In the genomic region with DNA sequence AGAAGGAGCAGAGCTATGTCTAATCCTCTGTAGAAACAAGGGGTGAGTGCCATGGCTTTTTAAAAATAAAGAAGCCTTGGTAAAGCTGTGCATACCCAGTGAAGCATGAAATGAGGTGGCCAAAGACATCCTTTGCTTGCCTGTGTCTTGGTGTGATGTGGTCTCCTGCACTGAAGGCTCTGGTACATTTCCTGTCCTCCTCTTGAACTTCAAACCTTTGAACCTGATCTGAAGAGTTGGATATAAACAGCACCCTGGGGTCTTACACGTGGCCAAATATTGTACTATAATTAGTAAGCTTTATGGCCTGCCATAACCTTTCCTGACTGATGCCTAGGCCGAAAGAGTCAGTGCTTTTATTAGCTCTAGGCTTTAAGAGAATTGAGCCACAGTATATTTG, we compare ENCODE assay signal across 22 mouse cellular contexts.
DNase-seq lines count a peak whose midpoint lies in the region; ATAC-seq and TF ChIP-seq lines count a peak whose summit lies in the region.
"Had no signal": no experiment of that assay in that cellular context is flagged by ENCODE, and none has a peak within 500 bp of the region (broad histone marks: within the 10 kb centered on the region; RNA-seq: fewer than 3 reads in every experiment).

No protein-coding gene starts in this region.

- H3K4me1 ChIP-seq in kidney, embryonic 15.5 days = peaks cover 14% of the 10 kb centered on the region
- H3K4me1 ChIP-seq: heart, embryonic 10.5 days; liver, embryonic 13.5 days had no signal

- CTCF ChIA-PET in Patski (lab: Charles Lee) = interaction anchor here (1.8 kb wide), 1 partner anchor 20 kb away, joined by 4 read pairs; no protein-coding TSS in a partner anchor

- TF ChIP-seq CTCF in Patski (IDR thresholded peaks at IDR 0.05) = no peak

- H3K27ac ChIP-seq in kidney, embryonic 15.5 days = 0 out of 2 replicates have a peak overlapping the region, but pooled peaks have one; percentile 23
- H3K27ac ChIP-seq: embryonic facial prominence, embryonic 12.5 days; heart, embryonic 10.5 days; hindbrain, embryonic 13.5 days; liver, embryonic 13.5 days had no signal

- ATAC-seq in kidney, embryonic 15.5 days (replicated peaks; ENCODE audit: low FRiP score) = peak; percentile 76; the same call in 1 of the 2 replicates
- ATAC-seq in Patski = peak; percentile 51
- ATAC-seq: forebrain, embryonic 14.5 days had no signal

- in situ Hi-C loops in Patski (cut with MboI; ENCODE audit: low pct_unique_long_range_greater_than_20kb) = no loop called here

- no peak overlapping the region for H3K4me2 ChIP-seq in kidney, embryonic 15.5 days
- H3K4me2 ChIP-seq: embryonic facial prominence, embryonic 12.5 days; hindbrain, embryonic 13.5 days; liver, embryonic 13.5 days; lung, embryonic 14.5 days; midbrain, embryonic 11.5 days had no signal

- H3K27me3 ChIP-seq in kidney, embryonic 15.5 days = no peaks in the 10 kb centered on the region
- no peaks in the 10 kb centered on the region for H3K27me3 ChIP-seq in Patski
- H3K27me3 ChIP-seq: embryonic facial prominence, embryonic 12.5 days; hindbrain, embryonic 13.5 days; liver, embryonic 13.5 days had no signal

- intact Hi-C loops in gastrocnemius, postnatal 36 days (cut with DNase I) = no loop called here

- WGBS in kidney, embryonic 15.5 days = 8% methylated on average over 2 of the region's 2 CpGs

- peak; percentile 26 for DNase-seq in gastrocnemius, adult 18-20 months (ENCODE audit: low spot score)
- no peak for DNase-seq in gastrocnemius, postnatal 36 days
- no peak for DNase-seq in kidney, postnatal 36 days
- DNase-seq in Patski (ENCODE audit: low read depth, low spot score) = no peak
- peak; percentile 18 for DNase-seq in mesoderm, embryonic 11.5 days (ENCODE audit: low read depth, low spot score)
- DNase-seq in adrenal gland, adult (ENCODE audit: inconsistent age in 2 of 2, low spot score in 1 of 2) = no peak
- DNase-seq in urinary bladder, postnatal 10 days (ENCODE audit: low spot score) = no peak
- DNase-seq: cerebellum, adult 18-20 months; cerebellum, postnatal 36 days; kidney, adult 11 months; liver, embryonic 13.5 days; lung, embryonic 14.5 days; lung, postnatal 4 days; retina, postnatal 1 day; right cerebral cortex, postnatal 4 days; thymus, postnatal 14 days had no signal

- H3K36me3 ChIP-seq in kidney, embryonic 15.5 days = no peaks in the 10 kb centered on the region
- H3K36me3 ChIP-seq: embryonic facial prominence, embryonic 12.5 days; heart, embryonic 10.5 days; hindbrain, embryonic 13.5 days; liver, embryonic 13.5 days had no signal

- no peak overlapping the region for H3K9ac ChIP-seq in kidney, embryonic 15.5 days
- H3K9ac ChIP-seq: embryonic facial prominence, embryonic 12.5 days; hindbrain, embryonic 13.5 days; liver, embryonic 13.5 days; lung, embryonic 14.5 days had no signal

- H3K9me3 ChIP-seq in kidney, embryonic 15.5 days (replicated peaks) = no peaks in the 10 kb centered on the region
- H3K9me3 ChIP-seq: embryonic facial prominence, embryonic 12.5 days; heart, embryonic 10.5 days; hindbrain, embryonic 13.5 days; liver, embryonic 13.5 days had no signal

- POLR2A ChIA-PET in Patski (lab: Charles Lee) = no interaction called here

- H3K4me3 ChIP-seq in kidney, embryonic 15.5 days (replicated peaks) = no peak overlapping the region
- H3K4me3 ChIP-seq: embryonic facial prominence, embryonic 12.5 days; heart, embryonic 10.5 days; hindbrain, embryonic 13.5 days; liver, embryonic 13.5 days had no signal

Comparison
In these comparisons a context has a peak if more than half of its experiments do, and no peak if none do; other contexts are left out.
1. DNase-seq: peak in gastrocnemius, adult 18-20 months (single experiment) and mesoderm, embryonic 11.5 days (single experiment); none in gastrocnemius, postnatal 36 days (0 of 2), kidney, postnatal 36 days (0 of 2), Patski (single experiment), adrenal gland, adult (0 of 2) and urinary bladder, postnatal 10 days (single experiment).